Mouse (Mus musculus) spleen, postnatal 14 days (tissue): ENCODE results near the gene Sh3rf1.

Experiments
- DNase-seq, 2 experiments: peaks; one replicate each; pipeline ENCODE4 v3.0.0; 2021 to 2022; ENCODE audit warnings: low spot score in 2 of 2

The Sh3rf1 gene

DNA sequence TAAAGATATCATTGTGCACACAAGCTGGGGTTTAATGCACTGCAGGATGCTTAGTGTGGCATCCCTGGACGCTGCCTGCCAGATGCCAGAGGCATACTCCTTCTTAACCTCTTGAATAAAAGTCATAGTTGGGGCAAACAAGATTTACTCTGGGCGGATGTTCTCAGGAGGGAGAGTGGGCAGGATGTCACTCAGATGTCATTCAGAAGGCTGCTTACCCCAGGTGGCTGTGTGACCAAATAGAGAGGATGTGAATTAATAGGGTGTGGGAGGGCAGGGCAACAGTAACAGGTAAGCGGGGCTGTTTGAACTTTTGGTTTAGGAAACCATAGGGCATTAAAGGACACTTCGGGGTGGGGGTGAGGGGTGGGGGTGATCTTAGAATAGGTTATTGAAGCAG lies 37.7 kb downstream of the Sh3rf1 start:
- DNase-seq: no peak

DNA sequence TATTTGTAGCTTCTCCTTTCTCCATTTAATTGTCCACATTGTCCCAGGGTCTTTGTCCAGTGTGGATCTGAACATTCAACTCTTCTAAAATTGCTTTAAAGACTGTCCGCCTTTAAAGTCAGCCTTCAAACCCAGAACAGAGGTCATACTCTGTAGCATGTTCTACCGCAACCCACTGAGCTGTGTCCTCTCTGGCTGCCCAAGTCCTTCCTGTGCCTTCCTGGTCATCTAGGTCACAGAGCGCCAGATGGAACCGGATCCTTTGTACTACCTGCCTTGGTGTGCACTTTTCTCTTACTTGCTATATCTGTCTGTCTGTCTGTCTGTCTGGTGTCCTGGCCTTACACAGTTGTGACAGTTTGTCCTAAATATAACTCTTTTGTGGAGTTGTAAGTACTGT lies 40.0 kb downstream of the Sh3rf1 start:
- DNase-seq: no peak

DNA sequence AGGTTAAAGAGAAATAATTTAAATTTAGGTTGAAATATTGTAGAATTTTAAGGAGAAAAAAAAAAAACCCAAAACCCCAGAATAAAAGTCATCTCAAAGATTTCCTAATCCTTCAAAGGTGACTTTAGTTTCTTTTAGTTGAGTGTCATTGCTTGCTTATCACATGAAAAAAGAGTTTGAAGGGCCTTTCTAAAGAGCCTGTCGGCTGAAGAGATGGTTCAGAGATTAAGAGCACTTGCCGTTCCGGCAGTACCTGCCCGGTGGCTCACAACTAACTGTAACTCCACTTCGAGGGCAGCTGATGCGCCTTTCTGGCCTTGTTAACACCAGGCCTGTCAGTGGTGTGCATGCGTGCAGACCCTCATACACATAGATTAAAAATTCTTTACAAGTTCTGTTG lies 41.2 kb downstream of the Sh3rf1 start:
- no peak for DNase-seq

DNA sequence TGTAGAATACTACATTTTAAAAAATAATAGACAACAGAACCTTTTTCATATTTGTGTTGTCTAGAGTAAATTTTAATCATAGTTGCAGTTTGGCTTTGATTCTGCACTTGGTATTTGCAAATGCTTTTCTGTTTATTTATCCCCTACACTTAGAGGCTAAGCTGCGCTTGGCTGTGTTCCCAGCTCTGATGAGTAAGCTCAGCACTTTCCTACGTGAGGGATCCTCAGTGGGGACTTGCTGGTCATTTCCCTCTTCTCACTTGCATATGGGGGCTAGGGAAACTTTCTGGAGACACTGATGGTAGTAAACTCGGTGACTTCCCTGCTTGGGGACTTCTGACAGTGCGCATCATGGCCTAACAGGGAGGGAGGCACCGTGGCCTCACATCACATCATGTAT lies 41.7 kb downstream of the Sh3rf1 start:
- DNase-seq: no peak

DNA sequence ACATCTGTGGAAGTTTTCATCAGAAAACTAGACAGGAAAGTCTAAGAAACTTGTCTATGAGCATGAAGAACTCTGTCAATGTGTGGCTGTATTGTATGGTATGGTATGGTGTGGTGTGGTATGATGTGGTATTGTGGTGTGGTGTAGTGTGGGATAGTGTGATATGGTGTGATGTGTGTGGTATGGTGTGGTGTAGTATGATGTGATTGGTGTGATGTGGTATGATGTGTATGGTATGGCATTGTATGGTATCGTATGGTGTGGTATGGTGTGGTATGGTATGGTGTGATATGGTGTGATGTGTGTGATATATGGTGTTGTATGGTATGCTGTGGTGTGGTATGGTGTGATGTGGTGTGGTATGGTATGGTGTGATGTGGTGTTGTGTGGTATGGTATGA lies 43.4 kb downstream of the Sh3rf1 start:
- no peak for DNase-seq

DNA sequence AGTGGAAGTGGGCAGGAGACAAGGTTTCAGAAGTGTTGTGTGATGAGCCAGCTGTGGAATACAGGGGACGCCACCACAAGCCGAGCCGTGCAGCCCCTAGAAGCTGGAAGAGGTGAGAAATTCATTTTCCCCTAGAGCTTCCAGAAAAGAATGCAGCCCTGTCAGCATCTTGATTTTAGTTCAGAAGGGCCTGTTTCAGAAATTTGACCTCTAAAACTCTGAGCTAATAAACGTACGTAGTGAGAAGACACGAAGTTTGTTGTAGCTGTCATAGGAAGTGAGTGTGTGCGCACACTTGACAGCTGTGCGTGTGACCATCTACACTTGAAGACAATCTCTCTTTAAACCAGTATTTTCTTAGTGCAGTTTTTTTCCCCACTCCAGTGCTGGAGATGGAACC lies 44.0 kb downstream of the Sh3rf1 start:
- DNase-seq: no peak

DNA sequence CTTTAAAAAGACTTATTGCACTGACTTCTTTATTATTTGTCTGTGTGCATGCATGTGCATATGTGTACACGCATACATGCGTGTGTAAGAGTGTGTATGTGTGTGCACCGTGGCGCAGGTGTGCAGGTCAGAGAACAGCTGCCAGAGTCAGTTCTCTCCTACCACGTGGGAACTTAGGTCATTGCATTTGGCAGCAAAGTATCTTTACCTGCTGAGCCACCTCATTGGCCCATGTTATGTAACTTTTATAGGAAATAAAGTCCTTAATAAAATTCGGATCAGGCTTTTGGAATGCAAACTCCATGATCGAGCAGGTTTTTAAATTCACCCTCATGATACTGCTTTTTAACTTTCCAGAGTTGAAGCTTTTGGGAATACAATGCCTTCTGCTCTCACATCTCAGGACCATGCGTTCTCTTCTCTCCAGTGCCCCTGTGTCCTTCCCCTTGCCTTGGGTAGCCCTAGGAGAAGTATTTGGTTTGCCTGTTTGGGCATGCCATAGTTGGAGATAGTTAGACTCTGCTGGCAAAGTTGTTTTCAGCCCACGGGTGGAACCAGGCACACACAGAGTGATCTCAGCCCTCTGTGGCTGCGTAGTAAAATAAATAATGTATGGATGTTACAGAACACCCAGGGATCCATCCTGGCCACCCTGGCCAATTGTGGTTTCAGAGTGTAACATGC lies 44.7 kb downstream of the Sh3rf1 start:
- no peak for DNase-seq

DNA sequence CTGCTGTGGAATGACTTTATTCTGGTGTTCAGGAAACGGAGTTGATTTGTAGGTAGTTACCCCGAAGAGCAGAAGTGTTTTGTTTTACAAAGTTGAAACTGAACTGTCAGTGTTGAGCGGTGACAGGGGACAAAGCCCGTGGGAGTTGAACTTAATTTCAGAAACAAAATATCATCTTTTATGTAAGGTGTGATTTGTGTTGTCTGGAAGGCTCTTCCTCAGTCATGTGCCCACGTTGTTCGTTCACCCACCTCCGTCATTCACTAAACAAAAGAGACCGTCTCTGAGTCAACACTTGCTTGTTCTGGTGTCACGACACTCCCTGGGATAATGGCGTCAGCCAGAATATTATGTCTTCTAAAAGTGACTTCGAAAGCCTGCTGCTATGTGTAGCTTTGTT lies 46.3 kb downstream of the Sh3rf1 start:
- DNase-seq: no peak

DNA sequence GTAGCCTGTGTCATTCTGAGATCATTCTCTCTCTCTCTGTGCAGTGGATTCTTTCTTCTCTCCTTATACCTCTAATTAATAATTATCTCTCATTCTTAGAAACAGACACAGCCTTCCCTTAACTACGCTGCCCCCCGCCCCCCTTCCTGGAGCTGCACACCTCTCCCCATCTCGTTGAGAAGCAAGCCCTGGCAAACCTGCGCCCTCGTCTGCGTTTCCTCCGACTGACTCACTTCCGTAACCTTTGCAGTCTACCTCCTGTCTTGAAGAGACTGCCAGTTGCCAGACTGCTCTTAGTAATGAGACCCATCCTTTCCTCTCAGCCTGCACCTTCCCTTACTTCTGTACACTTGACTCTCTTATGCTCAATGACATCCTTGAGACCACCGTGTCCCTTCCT lies 46.9 kb downstream of the Sh3rf1 start:
- DNase-seq: no peak

DNA sequence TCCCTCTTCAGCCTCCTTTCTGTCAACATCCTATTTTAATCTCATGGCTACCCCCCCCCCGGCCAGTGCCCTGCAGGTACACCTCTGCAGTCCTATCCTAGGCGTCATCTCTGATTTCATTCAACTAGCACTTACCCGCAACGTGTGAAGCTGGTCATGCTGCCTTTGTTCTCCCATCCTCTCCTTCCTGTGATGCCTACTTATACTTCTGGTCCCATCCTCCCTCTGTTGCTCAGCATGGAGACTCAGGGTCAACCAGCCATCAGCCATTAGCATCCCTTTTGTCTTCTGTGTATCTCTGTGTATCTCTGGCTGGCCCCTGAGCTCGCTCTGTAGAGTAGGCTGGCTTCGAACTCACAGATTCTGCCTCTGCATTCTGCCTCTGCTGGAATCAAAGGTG lies 47.3 kb downstream of the Sh3rf1 start:
- no peak for DNase-seq

DNA sequence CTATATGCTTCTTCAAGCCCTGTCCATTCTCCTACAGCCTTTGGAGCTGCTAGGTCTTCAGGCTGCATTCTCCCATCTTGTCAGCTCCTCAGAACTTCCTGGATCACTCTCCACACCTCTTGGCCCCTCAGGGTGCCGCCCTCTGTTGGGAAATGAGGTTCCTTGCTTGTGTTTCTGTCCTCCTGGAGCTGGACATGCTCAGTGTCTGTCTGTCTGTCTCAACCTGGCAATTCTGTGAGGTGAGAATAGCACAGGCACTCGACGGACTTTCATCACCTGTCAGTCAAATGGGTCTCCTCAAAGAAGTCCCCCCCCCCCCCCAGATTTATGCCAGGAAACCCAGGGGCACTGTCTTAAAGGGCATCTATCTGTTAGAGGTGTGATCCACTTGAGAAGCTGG lies 49.2 kb downstream of the Sh3rf1 start:
- DNase-seq: no peak

DNA sequence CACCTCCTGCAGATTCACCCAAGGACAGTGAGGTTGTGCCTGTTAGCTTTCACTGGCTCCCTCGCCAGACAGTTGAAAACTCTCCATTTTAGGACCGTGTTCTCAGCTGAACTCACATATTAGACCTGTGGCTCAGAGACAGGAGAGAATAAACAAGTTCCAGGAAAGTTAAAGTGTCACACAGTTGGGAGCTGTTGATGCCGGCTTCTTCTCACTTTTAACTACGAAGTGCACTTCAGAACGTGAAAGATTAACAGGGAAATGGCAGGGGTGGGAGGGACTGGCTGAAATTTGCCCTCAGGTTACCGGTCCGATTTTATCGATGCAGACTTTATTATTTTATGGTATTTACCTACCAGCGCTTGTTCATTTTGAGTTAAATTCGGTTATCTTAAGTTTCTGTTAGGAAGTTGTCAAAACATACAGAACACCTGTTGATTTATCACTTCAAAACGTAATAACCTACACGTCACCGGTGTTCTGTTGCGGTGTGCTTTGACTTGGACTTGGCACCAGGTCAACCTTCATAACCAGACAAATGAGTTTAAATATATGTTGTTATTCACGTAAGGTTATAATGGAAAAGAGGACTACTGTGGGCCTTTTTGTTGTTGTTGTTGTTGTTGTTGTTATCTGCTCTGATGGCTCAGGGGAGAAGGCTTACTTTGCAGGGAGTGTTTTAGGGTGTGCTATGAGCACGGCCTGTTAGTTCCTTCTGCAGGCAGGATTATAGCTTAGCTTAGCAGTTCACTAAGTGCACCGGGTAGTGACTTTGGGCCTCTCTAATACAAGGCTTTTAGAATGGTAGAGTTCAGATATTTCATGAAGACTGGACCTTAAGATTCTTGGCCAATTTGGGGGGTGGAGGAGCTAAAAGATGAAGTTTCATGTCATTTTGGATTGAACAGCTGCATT lies 49.9 kb downstream of the Sh3rf1 start:
- no peak for DNase-seq

DNA sequence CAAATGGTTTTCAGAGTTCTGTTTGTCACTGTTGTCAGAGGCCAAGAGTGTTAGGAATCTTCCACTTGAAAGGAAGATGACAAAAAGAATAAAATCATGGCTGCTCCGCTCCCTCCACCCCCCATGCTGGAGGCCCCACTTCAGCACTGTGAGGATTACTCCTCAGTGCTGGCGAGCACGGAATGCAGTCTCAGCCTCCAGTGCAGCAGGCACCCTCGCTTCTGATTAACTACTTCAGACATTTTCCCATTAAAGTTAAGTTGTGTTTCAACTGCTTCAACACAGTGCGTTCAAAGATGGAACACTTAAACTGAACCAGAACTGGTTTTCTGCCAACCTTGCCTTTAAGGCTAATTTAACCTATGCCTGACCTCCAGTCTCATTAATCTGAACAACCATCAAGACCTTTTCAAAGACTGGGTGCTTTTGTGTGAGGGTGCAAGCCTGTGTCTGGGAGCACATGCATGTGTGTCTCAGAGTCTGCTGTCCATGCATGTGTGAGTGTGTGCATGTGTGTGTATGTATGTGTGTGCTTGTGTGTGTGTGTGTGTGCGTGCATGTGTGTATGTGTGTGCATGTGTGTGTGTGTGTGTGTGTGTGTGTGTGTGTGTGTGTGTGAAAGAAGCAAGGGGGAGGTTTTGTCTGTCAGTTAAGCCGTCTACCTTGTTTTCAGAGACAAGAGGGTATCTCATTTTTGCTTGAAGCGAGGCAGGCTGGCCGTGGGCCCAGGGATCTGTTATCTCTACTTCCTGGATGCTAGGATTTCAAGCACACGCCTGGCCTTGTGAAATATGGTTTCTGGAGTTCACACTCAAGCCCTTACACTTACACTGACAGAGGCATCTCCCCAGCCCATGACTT lies 51.2 kb downstream of the Sh3rf1 start:
- no peak for DNase-seq

DNA sequence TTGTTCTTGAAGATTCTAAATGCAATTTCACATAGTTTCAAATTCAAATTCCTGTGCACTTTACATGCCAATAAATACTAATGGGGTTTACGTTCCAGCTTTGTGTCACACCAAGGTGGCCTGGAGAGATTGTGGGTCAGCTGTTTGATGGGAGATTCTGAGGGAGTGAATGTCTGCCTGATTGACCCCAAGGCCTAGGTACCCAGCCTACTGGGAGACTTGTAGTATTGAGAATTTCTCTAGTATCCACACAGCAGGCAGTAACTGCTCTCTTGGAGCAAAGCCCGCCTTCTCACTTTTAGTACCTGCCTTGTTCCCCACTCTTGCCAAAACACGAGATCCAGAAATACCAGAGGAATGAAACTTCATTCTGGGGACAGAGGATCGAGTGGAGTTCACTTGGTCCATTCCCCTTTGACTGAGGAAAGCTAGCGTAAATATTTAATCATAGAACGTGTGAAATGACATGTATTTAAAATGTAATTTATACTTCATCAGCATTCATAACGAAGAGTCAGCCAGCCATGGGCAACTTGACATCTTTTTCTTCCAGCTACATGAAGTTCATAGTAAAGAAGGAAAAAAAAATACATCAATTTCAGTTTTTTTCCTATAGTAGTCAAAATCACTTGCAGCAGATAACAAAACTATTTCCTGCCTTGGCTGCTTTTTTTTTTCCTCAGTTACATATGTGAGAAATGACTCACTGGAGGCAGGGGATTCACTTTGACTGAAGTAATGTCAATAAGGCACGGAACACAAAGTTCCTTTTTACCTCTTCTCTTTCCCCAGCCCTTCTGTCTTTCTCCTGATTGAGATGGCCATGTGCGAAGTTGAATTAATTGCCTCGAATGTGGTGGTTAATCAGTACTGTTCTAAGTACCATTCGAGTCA lies 52.0 kb downstream of the Sh3rf1 start:
- DNase-seq: no peak

DNA sequence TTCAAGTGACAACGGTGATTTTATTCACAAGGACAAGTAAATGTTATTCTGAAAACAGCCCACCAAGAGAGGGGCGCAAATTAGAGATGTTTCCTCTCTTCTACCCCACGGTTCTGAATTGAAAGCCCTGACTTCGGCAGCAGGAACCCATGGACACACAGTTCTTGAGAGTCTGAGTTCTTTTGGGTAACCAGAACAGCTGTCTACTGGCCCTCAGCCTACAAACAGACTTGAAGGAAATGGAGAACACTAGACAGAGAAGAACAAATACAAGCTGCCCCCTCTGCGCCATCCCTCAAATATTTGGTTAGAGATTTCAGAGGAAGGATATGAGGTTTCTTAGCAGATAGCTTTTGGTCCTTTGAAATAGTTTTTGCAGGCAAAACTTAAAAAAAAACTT lies 52.7 kb downstream of the Sh3rf1 start:
- DNase-seq: no peak

DNA sequence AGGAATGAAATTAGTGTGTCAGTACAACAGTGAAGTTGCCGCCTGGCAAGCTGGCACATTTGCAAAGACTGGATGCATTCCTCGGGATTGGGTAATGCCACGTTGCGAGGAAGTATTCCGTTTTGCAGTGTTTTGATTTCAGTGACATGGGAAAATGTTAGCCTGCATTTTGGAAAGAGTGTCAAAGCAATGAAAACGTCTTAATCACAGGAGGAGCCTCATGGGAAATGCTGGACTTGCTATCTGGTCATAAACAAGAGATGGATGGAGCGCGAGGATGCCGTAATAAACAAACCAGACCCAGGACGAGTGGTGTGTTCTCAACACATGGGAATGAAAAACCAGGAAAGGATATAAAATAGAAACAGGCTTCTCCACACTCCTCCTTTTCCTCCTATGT lies 55.4 kb downstream of the Sh3rf1 start:
- no peak for DNase-seq

DNA sequence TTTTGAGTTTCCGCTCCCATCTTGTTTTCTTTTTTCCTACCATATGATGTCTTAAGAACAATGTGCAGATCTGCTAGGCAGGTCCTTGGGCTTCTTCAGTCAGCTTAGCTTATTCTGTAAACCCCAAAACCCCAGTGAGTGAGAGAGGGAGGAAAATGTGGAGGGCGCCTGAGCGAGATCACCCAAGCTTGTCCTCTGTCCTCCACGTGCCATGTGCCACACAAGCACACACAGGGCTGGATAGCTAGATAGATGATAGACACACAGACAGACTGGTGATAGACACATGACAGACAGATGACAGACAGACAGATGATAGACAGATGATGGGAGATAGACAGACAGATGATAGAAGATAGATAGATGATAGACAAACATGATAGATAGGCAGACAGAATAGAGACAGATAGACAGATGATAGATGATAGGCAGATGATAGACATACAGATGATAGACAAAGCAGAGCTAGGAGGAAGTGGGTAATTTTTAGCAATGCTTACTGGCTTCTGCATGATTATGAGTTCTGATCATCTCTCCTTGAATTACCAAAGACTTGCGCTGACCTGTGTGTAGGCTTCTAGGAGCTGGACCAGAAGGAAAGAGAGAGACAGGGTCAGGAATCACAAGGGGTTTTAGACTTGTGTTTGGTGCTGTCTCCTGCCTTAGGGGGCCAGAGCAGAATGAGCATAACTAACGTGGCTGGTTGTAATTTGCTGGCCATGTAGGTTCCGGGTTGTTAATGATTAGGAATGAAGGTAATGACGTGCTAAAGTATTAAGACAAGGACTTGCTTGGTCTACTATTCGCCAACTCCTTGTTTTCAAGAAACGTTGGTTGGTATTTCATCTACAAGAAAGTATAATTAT lies 58.9 kb downstream of the Sh3rf1 start:
- no peak for DNase-seq

DNA sequence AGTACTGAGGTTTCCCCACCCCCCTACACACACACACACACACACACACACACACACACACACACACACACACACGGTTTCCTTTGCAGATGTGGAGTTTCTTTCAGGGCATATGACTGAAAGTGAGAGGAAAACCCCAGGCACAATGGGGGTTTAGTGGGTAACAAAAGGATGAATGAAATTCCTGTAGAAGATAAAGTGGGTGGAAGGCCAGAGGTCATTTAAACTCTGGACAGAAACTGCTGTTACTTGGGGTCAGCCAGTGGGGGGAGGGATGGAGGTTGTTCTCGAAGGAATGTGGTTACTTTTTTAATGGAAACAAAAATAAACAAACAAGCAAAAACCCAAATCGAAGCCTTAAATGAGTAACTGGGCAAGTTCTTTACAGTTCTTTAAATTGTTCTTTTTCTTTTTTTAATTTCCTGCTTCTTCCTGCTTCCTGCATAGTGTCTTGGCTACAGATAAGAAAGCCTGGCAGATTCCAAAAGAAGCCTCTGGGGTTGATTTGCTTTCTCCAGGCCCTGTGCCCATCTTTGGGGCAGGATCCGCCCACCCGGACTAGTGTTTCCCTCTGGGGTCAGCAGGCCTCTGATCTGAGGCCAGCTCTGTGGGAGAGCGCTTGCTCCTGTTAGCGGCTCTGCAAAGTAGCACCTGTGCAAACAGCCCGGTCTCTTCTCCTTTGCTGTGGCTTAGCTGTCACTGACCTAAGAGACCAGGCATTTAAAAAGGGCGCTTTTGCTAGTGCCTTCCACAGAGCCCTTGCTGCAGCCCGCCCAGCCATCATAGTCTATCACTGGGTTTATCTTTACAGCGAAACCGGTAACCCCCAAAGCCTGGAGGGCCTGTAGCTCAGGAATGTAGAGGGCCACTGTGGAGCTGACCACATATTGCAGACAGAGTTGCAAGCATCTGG lies 59.8 kb downstream of the Sh3rf1 start:
- no peak for DNase-seq

DNA sequence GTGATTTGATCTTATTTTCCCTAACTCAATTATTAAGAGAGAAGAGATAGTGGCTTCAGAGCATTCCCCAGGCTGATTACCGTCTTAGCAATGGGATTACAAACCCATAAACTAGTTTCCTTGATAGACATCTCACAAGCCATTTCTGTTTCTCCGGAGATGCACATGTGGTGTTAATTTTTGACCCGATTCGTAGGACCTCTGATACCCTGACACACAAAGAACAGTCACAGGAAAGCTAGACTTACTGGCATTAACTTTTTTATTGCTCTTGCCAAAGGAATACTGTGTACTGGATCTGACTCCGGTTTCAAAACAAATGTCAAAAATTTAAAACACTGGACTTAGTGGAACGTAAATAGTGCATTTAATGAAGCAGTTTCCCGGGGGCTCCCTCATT lies 62.2 kb downstream of the Sh3rf1 start:
- no peak for DNase-seq
